Mouse (Mus musculus): ENCODE data around the gene Slc35f5.
"Not testable (repeated sequence)": the region's sequence is repeated elsewhere in the genome, so short reads cannot be mapped to it uniquely, and the experiment has no call there.

The Slc35f5 gene

GRCm38 (mm10) chr1:125560259-125561192 lies at the start of gene Slc35f5:
Slc35f5 (plus strand) TSS chr1:125560595.
- DNase-seq (ENCODE audit: low spot score in 2 of 2), result peak; percentile 87

- no peak for DNase-seq (ENCODE audit: low spot score in 2 of 2)
Measured at GRCm38 (mm10) chr1:125514706-125515105, 45.7 kb upstream of the Slc35f5 start.

GRCm38 (mm10) chr1:125516910-125517659 lies 43.3 kb upstream of the Slc35f5 start:
- DNase-seq (ENCODE audit: low spot score in 2 of 2), result no peak

GRCm38 (mm10) chr1:125519107-125519611 lies 41.2 kb upstream of the Slc35f5 start:
- peak; percentile 19 to 26 for DNase-seq (ENCODE audit: low spot score in 2 of 2)

GRCm38 (mm10) chr1:125525965-125526665 lies 34.3 kb upstream of the Slc35f5 start:
- no peak for DNase-seq (ENCODE audit: low spot score in 2 of 2)

- no peak for DNase-seq (ENCODE audit: low spot score in 2 of 2)
Measured at GRCm38 (mm10) chr1:125526666-125527004, 33.8 kb upstream of the Slc35f5 start.

- DNase-seq (ENCODE audit: low spot score in 2 of 2), result no peak
Measured at GRCm38 (mm10) chr1:125527364-125527763, 33.0 kb upstream of the Slc35f5 start.

GRCm38 (mm10) chr1:125533180-125533912 lies 27.0 kb upstream of the Slc35f5 start:
- DNase-seq (ENCODE audit: low spot score in 2 of 2), result not testable (repeated sequence)

- DNase-seq (ENCODE audit: low spot score in 2 of 2), result no peak
Measured at GRCm38 (mm10) chr1:125537131-125537530, 23.3 kb upstream of the Slc35f5 start.

GRCm38 (mm10) chr1:125537776-125538175 lies 22.6 kb upstream of the Slc35f5 start:
- DNase-seq (ENCODE audit: low spot score in 2 of 2), result no peak

GRCm38 (mm10) chr1:125539312-125539711 lies 21.1 kb upstream of the Slc35f5 start:
- no peak for DNase-seq (ENCODE audit: low spot score in 2 of 2)

- no peak for DNase-seq (ENCODE audit: low spot score in 2 of 2)
Measured at GRCm38 (mm10) chr1:125542008-125542999, 18.1 kb upstream of the Slc35f5 start.

- DNase-seq (ENCODE audit: low spot score in 2 of 2), result no peak
Measured at GRCm38 (mm10) chr1:125549872-125550271, 10.5 kb upstream of the Slc35f5 start.

GRCm38 (mm10) chr1:125550359-125550758 lies 10.0 kb upstream of the Slc35f5 start:
- no peak for DNase-seq (ENCODE audit: low spot score in 2 of 2)

- DNase-seq (ENCODE audit: low spot score in 2 of 2), result no peak
Measured at GRCm38 (mm10) chr1:125551564-125551963, 8.8 kb upstream of the Slc35f5 start.

- no peak for DNase-seq (ENCODE audit: low spot score in 2 of 2)
Measured at GRCm38 (mm10) chr1:125559261-125559660, 1.1 kb upstream of the Slc35f5 start.

GRCm38 (mm10) chr1:125559721-125560120 lies 674 bp upstream of the Slc35f5 start:
- DNase-seq (ENCODE audit: low spot score in 2 of 2), result no peak

- DNase-seq (ENCODE audit: low spot score in 2 of 2), result peak; percentile 5 to 11
Measured at GRCm38 (mm10) chr1:125561206-125561605, 811 bp downstream of the Slc35f5 start.

- DNase-seq (ENCODE audit: low spot score in 2 of 2), result no peak
Measured at GRCm38 (mm10) chr1:125561841-125562240, 1.4 kb downstream of the Slc35f5 start.

- no peak for DNase-seq (ENCODE audit: low spot score in 2 of 2)
Measured at GRCm38 (mm10) chr1:125568126-125568525, 7.7 kb downstream of the Slc35f5 start.
